Mouse (Mus musculus): ENCODE data around the gene Pdcd1. TPM values are rescaled to one million over a fixed set of nuclear protein-coding genes. Genes with fewer than 3 reads are reported as not detected.

The Pdcd1 gene
- polyA plus RNA-seq, 1 experiment = 0.07 TPM

DNA sequence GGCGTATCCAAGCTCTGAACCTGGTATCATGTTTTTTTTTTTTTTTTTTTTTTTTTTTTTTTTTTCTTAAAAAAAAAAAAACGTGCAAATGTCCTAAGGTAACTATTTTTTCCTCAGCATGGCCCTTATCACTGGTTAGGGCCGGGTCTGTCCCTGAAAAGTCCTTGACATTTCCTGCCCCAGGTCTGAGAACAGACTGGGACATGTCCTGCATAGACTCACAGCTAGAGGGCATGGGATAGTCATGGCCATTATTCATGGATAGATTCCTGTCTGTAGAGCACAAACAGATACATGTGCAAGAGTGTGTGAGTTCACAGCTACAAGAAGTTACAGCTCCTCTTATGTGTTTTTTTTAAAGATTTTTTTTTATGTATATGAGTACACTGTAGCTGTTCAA lies 63.6 kb downstream of the Pdcd1 start:
- H3K27me3 ChIP-seq (ENCODE audit: control insufficient read depth, insufficient read depth, low read length) = no peaks in the 10 kb centered on the region
- 68% methylated on average over 3 of the region's 3 CpGs for WGBS

More for the DNA sequence above, 63.6 kb downstream of the Pdcd1 start:
- TF ChIP-seq CTCF (IDR thresholded peaks at IDR 0.05; ENCODE audit: borderline replicate concordance, insufficient read depth, low read depth, low read length) (no peak), POLR2A (IDR thresholded peaks at IDR 0.05; ENCODE audit: borderline replicate concordance, insufficient read depth, low read length) (no peak)
- Histone ChIP-seq H3K4me1 (ENCODE audit: control insufficient read depth, insufficient read depth, low read length) (no peaks in the 10 kb centered on the region), H3K4me3 (replicated peaks; ENCODE audit: insufficient read depth, low read depth, low read length) (no peak overlapping the region), H3K27ac (ENCODE audit: insufficient read depth, low read length) (no peak overlapping the region)
- no peak for DNase-seq

Other genes with a start within 250 kb of the Pdcd1 start
- 7.5 TPM in 2 replicates for gene Ing5, start 248.6 kb downstream of the Pdcd1 start, polyA plus RNA-seq (2012; rRNA removed)
- gene D2hgdh, start 227.6 kb downstream of the Pdcd1 start, polyA plus RNA-seq (2012; rRNA removed) = 16.7 and 18.2 TPM in 2 replicates
- gene Gal3st2, start 191.2 kb downstream of the Pdcd1 start, polyA plus RNA-seq (2012; rRNA removed) = not detected in 2 replicates
- 0.11 TPM in 1 of 2 replicates, not detected in the other for gene Gal3st2b, start 134.2 kb downstream of the Pdcd1 start, polyA plus RNA-seq (2012; rRNA removed)
- not detected in 2 replicates for gene Gal3st2c, start 62.0 kb downstream of the Pdcd1 start, polyA plus RNA-seq (2012; rRNA removed)
- 5.4 and 5.9 TPM in 2 replicates for gene Neu4, start 32.1 kb downstream of the Pdcd1 start, polyA plus RNA-seq (2012; rRNA removed)

Data from cerebellum, adult 2 months (tissue).